Mouse (Mus musculus) retina, postnatal 1 day (tissue): ENCODE data around the gene Calm4.
"Not testable (repeated sequence)": the region's sequence is repeated elsewhere in the genome, so short reads cannot be mapped to it uniquely, and the experiment has no call there.

Source experiments
- DNase-seq: peaks from one replicate; pipeline ENCODE4 v3.0.0-alpha.2; 2012

Gene Calm4

GRCm38 (mm10) chr13:3837312-3837807, at the start of gene Calm4:
Gene Calm4 (plus strand): TSS chr13:3837757.
- DNase-seq, result not testable (repeated sequence)

DNA sequence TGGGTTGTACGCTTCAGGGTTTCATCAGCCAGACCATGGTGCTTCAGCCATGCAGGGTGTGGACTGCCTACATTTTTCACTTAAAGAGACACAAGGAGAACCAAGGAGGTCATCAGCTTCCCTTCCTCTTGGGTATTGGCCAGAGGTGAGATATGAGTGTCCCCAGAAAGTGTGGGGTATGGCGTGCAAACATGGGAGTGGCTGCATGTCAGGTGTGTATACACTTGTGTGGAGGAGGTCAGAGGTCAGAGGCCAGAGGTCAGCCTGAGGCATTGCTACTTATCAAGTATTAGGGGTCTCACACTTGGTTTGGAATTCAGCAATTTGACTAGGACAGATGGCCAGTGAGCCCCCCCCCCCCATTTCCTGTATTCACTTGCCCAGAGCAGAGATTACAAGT, 49.0 kb upstream of the Calm4 start:
- no peak for DNase-seq

DNA sequence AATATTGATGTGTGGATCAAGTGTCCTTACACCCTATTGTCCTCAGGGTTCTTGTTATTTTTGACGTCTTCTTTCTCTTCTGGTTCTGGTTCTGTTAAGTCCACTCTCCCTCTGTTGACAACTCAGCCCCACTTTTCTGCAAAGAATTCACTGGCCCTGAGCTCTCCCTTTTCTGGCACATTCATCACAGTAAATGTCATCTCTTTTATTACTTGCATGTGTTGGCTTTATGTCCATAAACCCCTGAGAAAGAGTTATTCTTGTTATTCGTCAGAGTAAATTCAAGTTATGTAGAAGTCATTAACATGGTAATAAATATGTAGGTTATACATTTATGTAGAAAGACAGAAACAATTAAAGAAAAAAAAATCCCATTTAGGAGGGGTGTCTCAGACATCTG, 48.0 kb upstream of the Calm4 start:
- DNase-seq, result no peak

DNA sequence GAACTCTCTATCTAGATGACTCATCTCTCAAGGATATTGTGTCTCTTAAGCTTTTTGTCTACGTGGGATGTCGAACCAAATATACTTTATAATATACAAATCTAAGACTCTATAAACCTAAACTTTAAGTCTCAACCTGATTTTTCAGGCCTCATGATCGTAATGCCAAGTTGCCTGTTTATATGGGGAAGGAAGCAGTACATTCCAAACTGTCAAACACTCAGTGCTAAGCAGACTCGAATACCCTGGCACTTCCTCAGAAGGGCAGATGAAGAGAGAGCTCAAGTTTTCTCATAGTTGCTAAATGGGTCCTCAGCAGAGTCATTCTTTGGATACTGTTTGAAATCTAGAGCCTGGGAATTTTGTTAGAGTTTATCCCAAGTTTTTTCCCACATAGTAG, 40.9 kb upstream of the Calm4 start:
- DNase-seq, result no peak

DNA sequence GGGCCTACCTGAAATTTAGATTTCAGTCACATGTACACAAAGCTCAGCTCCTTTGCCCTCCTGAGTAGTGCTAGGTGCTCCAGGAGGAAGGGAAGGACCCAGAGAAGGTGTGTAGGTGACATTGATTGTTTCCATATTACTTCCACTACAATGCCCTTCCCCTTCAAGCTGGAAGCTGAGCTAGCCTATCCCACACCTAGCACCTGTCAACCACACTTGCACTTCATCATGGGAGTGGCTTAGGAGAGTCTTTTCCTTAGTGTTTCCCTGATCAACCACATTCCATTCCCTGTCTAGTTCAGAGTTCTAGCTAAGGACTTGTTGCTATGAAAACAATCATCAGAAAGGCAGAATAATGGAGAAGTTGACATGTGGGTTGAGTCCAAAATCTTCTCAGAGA, 38.8 kb upstream of the Calm4 start:
- DNase-seq, result no peak

DNA sequence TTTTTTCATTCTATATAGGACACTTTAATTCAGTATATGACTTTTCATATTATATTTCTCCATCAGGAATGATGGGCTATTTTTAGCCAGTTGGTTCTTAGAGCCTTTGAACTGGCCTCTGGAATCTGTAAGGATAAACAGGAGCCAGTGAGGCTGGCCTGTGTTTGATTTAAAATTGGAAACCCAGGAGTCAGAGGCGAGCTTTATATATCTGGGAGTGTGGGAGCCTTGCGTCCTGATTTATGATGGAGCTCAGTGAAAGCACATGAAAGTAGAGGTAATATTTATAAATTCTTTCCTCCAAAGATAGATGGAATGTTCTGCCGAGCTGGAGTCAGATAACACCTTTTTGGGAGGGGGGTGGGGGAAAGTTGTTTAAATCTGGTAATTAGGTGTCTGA, 38.2 kb upstream of the Calm4 start:
- no peak for DNase-seq

DNA sequence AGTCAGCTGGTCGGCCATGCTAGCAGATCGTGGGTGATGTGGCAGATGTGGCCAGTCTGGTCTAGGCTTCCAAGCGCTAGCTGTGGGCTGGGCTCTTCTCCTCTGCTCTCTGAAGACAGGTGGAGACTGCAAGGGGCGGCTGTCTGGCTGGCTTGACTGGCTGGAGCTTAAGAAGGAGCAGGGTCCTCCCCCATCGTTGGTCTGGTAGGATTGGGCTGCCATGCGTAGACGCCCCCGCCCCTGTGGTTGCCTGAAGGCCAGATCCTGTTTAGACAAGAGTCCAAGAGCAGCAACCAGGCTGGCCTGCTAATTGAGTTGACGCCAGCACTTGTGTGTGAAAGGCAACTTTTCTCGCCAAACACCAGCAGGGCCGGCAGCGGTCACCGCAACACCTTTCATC, 33.4 kb upstream of the Calm4 start, which contains the start of gene Calml3:
Gene Calml3 (minus strand): TSS at position 131 of the 400 bp plus-strand sequence.
- DNase-seq, result no peak

GRCm38 (mm10) chr13:3805132-3805531, 32.4 kb upstream of the Calm4 start:
- DNase-seq, result no peak

GRCm38 (mm10) chr13:3805638-3806037, 31.9 kb upstream of the Calm4 start:
- no peak for DNase-seq

DNA sequence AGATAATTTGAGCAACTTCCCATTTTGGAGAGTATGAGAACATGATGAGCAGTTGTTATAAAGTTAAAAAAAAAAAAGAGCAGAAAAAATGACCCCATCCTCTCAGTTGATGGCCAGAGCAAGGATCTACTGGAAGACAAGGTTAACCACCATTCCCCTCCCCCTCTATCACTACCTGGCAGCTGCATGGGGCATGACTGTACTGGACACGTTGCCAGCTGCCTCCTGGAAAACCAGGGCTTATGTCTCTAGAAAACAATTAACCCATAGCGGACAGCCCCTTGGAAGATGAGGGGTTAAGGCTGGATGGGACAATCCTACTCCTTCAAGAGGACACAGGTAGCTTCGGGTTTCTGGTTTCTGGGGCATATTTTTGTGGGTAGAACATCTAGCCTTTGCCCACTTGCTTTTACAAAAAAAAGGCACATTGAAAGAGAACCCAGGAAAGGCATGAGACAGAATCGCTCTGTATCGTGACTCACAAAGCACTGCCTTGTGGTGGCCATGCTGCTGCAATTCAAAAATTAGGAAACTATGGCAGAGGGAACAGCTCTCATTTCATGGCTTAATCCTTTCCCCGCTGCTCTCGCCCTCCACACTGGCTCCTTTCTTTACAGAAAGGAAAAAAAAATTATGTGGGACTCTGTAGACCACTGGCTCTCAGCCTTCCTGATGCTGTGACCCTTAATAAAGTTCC, 30.3 kb upstream of the Calm4 start:
- DNase-seq, result no peak

GRCm38 (mm10) chr13:3818012-3818739, 19.4 kb upstream of the Calm4 start:
- no peak for DNase-seq

DNA sequence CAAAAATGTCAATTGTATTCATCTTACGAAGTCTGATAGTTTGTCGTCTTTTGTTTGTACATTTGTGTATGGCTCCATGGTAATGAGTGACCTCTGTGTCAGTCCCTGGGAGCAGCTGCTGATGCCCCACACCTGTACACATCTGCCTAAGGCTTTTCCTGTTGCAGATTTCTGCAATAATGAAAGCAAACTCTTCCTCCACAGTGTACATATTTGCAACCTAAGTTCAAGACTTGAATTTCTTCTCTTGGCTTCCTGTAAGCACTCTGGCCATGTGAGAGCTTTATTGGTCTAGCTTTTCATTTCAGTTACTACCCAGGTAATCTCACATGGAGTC, 18.8 kb upstream of the Calm4 start:
- no peak for DNase-seq

GRCm38 (mm10) chr13:3822105-3822504, 15.5 kb upstream of the Calm4 start:
- DNase-seq, result no peak

GRCm38 (mm10) chr13:3825726-3826125, 11.8 kb upstream of the Calm4 start:
- DNase-seq, result no peak

- DNase-seq, result no peak
Measured at GRCm38 (mm10) chr13:3831546-3831945, 6.0 kb upstream of the Calm4 start.

GRCm38 (mm10) chr13:3831994-3832393, 5.6 kb upstream of the Calm4 start:
- DNase-seq, result no peak

DNA sequence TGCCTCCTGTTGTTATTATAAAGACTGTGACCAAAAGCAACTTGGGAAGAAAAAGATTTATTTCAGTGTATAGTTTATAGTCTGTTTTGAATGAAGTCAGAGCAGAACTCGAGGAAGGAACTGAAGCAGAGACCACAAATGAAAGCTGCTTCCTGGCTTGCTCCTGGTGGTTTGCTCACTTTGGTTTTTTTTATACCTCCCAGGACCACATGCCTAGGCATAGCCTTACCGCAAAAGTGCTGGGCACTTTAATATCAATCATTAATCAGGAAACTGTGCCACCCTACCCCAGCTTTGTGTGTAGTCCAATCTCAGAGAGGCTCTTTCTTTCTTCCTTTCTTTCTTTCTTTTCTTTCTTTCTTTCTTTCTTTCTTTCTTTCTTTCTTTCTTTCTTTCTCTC, 5.1 kb upstream of the Calm4 start:
- no peak for DNase-seq

DNA sequence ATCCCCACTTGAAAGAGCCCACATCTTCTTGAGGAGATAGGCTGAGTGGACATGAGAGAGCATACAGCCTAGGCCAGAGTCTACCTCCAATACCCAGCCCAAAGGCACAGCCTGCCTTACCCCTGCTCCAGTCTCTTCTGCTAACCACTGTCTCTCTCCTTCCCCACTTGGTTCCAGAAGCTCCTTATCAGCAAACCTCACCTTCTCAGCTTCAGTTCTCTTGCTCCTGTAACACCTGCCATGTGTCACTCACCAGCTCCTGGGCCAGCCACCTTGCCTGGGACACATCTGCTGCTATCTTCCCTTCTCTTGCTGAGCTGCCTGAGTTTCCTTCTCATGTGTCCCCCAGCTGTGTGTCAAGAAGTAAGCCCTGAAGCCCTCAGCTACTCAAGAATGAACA, 3.9 kb upstream of the Calm4 start:
- DNase-seq, result not testable (repeated sequence)

DNA sequence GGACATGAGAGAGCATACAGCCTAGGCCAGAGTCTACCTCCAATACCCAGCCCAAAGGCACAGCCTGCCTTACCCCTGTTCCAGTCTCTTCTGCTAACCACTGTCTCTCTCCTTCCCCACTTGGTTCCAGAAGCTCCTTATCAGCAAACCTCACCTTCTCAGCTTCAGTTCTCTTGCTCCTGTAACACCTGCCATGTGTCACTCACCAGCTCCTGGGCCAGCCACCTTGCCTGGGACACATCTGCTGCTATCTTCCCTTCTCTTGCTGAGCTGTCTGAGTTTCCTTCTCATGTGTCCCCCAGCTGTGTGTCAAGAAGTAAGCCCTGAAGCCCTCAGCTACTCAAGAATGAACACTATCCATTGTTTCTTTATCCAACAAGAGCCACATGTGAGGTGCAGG, 3.1 kb downstream of the Calm4 start:
- DNase-seq, result not testable (repeated sequence)

GRCm38 (mm10) chr13:3850330-3850729, 12.8 kb downstream of the Calm4 start:
- DNase-seq, result no peak

DNA sequence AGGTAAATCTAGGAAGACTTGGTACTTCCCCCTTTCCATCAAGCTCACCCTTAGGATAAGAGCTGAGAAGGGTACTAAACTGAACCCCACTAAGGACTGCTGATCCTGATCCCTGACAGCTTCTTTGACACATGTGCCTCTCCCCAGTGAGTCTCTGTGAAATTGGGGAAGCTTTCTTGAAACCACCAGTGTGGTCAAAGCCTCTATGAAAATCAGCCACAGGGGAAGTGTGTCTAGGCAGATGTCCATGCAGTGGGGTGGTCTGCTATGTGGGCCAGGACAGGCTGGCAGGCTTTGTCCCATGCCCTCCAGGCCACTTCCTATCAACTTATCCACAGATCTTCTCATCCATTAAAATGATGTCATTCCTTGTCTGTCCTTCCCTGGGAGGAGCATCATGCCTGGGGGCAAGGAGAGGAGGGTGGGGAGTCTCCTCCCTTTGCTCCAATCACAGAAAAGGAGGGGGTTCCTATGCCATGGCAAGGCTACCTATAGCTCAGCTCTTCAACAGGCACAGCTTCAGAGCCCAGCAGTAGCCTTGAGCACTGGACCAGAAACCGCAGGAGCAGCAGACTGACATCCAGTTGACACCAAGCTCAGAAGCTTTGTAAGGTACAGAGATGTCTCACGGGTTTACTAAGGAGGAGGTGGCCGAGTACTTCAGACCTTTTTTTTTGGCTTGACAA, 16.2 kb downstream of the Calm4 start, which contains the start of gene Calm5:
Gene Calm5 (plus strand): TSS at position 526 of the 686 bp plus-strand sequence.
- not testable (repeated sequence) for DNase-seq

DNA sequence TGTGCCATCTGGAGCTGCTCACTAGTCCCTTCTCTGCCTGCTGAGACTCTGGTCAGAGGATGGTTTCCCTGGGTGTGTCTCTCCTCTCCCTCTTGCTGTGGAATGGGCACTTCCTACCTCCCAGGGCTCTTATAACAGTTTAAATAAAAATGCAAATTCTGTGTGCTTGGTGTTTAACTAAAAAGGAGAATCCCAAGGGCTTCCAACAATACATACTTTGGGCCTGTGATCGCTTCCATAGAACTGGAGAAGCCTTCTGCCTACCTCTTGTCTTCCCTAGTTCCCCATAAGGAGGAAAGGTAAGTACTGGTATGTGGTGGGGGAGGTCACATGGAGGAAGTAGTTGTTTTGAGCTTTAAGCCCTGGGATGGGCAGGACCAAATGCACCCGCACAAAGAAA, 17.3 kb downstream of the Calm4 start:
- no peak for DNase-seq

DNA sequence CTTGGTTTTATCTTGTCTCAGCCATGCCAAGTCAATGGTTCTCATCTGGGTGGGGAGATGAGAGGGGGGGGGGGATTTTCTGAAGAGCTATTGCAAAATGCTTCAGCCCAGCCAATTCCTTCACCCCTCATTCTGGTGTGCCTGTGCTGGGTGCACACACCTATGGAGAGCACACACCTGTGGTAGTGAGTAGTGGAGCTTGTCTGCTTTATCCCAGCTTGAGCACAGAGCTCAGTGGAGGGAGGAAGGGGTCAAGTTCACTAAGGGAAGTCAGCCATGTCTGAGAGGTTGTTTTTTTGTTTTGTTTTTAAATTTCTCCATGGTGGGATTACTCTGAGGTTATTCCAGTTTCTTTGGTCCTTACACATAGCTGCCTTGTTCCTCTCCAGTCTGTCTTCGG, 18.7 kb downstream of the Calm4 start:
- DNase-seq, result no peak

GRCm38 (mm10) chr13:3861251-3861650, 23.7 kb downstream of the Calm4 start:
- DNase-seq, result no peak
